Mouse (Mus musculus) heart, embryonic 16.5 days (tissue): ENCODE data around the gene Colgalt2. TPM values are rescaled to one million over a fixed set of nuclear protein-coding genes. Genes with fewer than 3 reads are reported as not detected.

Experiments
- ATAC-seq: fragments of 200-750 bp; cut with Nextera tagmentation; replicated peaks from 2 replicates; pipeline ENCODE4 v1.8.0; 2017; ENCODE audit warnings: moderate number of reproducible peaks; ENCODE audit not compliant: insufficient read depth, low FRiP score; ENCODE audit errors: extremely low read depth
- H3K27ac ChIP-seq: fragments of 300-500 bp; sonication (generic); 2 replicates; pipeline ENCODE4 v1.5.1; 2014; ENCODE audit warnings: mild to moderate bottlenecking, low read length, control low read depth, moderate library complexity
- H3K27me3 ChIP-seq: fragments of 300-500 bp; sonication (generic); 2 replicates; pipeline ENCODE4 v1.6.1; 2014; ENCODE audit warnings: low read length, mixed read lengths; ENCODE audit not compliant: control insufficient read depth, insufficient read depth
- H3K36me3 ChIP-seq: fragments of 300-500 bp; sonication (generic); 2 replicates; pipeline ENCODE4 v1.6.1; 2014; ENCODE audit not compliant: control insufficient read depth, insufficient read depth
- H3K4me1 ChIP-seq: fragments of 300-500 bp; sonication (generic); 2 replicates; pipeline ENCODE4 v1.6.1; 2014; ENCODE audit warnings: low read length, mixed read lengths; ENCODE audit not compliant: control insufficient read depth, insufficient read depth
- H3K4me2 ChIP-seq: fragments of 300-500 bp; sonication (generic); 2 replicates; pipeline ENCODE4 v1.6.1; 2014; ENCODE audit warnings: low read depth, mild to moderate bottlenecking, control low read depth, low read length
- H3K4me3 ChIP-seq: fragments of 300-500 bp; sonication (generic); 2 replicates; pipeline ENCODE4 v1.5.1; 2014; ENCODE audit warnings: mild to moderate bottlenecking, control low read depth, low read length
- H3K9ac ChIP-seq: fragments of 300-500 bp; sonication (generic); 2 replicates; pipeline ENCODE4 v1.6.1; 2014; ENCODE audit warnings: low read length, control low read depth
- H3K9me3 ChIP-seq: fragments of 300-500 bp; sonication (generic); replicated peaks from 2 replicates; pipeline ENCODE4 v1.6.1; 2016; ENCODE audit warnings: low read length; ENCODE audit not compliant: control insufficient read depth
- WGBS: fragments of 180-500 bp; shearing (Covaris S2); extraction: QIAGEN DNeasy Blood & Tissue Kit; methylation state at CpG from one replicate; pipeline ENCODE4 v1.1.7; 2014; 5-methylcytosine and 5-hydroxymethylcytosine counted together
- polyA plus RNA-seq: library from polyadenylated mRNA; unstranded; fragments of >200 nt; fragmentation: Nextera tagmentation; extraction: Ambion mirVana; gene quantifications from 2 replicates; pipeline ENCODE4 v1.2.1, GENCODE M21; 2015

Colgalt2 gene
- polyA plus RNA-seq, 1 experiment from 2014 or later = 2.0 TPM

DNA sequence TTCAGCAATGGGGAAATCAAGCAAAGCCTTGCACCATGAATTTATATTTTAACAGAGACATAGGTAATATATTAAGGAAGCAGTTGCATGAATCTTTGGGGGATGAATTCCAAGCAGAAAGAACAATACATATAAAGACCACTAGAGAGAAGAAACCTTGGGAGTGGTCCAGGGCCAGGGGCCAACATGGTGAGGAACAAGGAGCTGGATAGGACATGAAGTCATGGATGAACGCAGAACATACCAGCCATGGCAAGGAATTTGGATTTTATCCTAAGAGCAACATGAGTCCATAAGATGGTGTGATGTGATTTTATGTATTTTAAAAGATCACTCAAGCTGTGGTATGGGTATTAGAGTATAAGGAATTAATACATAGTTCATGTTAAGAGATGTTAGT lies 92.6 kb downstream of the Colgalt2 start:
- Histone ChIP-seq H3K4me2 (no peak overlapping the region), H3K27me3 (no peaks in the 10 kb centered on the region), H3K4me3 (no peak overlapping the region), H3K9ac (no peak overlapping the region), H3K27ac (no peak overlapping the region), H3K9me3 (no peaks in the 10 kb centered on the region), H3K36me3 (no peaks in the 10 kb centered on the region), H3K4me1 (peaks cover 1% of the 10 kb centered on the region; the same call in 1 of the 2 replicates)
- ATAC-seq = no peak
- WGBS = 81% methylated on average over 1 of the region's 1 CpGs

DNA sequence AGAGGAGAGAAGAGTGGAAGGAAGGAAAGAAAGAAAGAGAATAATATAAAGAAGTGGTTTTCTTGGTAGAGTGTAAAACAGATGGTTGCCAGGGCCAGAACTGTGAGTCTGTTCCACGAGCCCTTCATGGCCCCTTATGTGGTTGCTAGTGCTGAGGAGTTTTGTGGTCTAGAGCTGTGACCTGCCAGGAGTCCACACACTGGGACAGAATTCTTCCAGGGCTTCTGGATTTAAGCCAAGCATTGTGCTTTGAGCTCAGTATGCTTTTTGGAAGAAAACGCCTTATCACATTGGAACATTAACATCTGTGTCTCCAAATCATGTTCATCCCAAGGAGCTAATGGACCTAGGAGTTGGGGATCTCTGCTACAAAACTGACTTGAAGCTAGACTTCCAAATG lies 97.2 kb downstream of the Colgalt2 start:
- Histone ChIP-seq H3K27me3 (no peaks in the 10 kb centered on the region), H3K27ac (peak overlapping the region; percentile 9; the same call in 1 of the 2 replicates), H3K4me1 (peaks cover 4% of the 10 kb centered on the region; the same call in 1 of the 2 replicates), H3K9me3 (no peaks in the 10 kb centered on the region), H3K36me3 (no peaks in the 10 kb centered on the region), H3K4me2 (no peak overlapping the region), H3K9ac (no peak overlapping the region), H3K4me3 (no peak overlapping the region)
- ATAC-seq = no peak; the same call in 1 of the 2 replicates
- 53% methylated on average over 2 of the region's 2 CpGs for WGBS

DNA sequence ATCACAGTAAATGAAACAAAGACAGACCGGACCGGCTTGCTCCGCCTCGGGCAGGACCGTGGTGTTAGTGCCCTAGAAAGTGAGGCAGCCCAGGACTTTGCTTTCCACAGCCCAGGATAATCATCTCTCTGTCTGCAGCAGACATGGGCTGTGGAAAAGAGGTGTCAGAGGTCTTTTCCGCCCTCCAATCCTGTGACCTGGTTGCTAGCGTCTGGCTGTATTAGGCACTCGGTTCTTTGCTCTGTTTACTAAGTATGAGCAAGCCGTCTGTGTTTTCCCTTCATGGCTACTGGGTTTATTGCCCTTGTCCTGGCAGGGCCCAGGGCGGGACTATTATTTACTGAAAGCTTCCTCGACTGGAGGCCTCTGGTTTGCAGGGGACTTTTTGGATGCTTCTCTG lies 98.0 kb downstream of the Colgalt2 start:
- Histone ChIP-seq H3K27me3 (no peaks in the 10 kb centered on the region), H3K9ac (no peak overlapping the region), H3K36me3 (no peaks in the 10 kb centered on the region), H3K4me1 (peaks cover 4% of the 10 kb centered on the region; the same call in 1 of the 2 replicates), H3K4me3 (peak overlapping the region; percentile 13; the same call in 1 of the 2 replicates), H3K4me2 (peak overlapping the region; percentile 38), H3K27ac (peak overlapping the region; percentile 55), H3K9me3 (no peaks in the 10 kb centered on the region)
- ATAC-seq = no peak; the same call in 1 of the 2 replicates
- 43% methylated on average over 11 of the region's 11 CpGs for WGBS

DNA sequence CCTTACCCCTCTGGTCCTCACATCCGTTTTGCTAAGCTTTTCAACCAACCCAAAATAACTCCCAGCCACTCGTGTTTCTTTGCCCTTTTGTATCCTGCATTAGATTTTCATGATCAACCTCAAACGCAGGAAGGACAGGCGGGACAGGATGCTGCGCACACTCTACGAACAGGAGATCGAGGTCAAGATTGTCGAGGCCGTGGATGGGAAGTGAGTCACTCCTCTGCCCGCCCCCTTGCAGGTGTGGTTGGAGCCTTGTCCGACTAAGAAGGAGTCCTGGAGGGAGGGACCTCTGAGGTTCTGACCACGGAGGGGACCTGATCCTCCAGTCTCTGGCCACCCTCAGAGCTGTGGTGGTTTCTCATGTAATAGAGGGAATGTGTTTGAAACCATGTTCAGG lies 100.2 kb downstream of the Colgalt2 start:
- Histone ChIP-seq H3K4me2 (no peak overlapping the region), H3K36me3 (no peaks in the 10 kb centered on the region), H3K27ac (no peak overlapping the region), H3K4me3 (no peak overlapping the region), H3K4me1 (peaks cover 4% of the 10 kb centered on the region; the same call in 1 of the 2 replicates), H3K9ac (no peak overlapping the region), H3K9me3 (no peaks in the 10 kb centered on the region), H3K27me3 (no peaks in the 10 kb centered on the region)
- WGBS = 65% methylated on average over 12 of the region's 12 CpGs
- no peak for ATAC-seq

DNA sequence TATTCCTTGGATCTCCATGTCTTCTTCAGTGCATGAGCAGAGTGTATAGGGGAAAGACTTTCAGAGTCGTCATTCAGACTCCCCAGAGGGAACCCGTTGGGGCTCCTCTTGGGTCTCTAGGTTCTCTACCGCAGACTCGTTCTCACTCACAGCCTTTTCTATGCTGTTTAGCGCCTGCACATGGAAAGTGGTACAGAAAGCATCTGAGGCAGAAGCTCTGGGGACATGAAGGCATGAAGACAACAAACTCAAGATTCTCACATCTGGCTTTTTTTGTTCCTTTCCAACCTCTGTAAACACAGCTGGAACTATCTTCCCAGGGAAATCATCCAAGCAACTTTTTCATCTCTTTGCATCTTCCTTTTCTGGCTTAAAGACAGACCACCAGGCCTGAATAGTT lies 106.5 kb downstream of the Colgalt2 start:
- Histone ChIP-seq H3K36me3 (no peaks in the 10 kb centered on the region), H3K4me2 (no peak overlapping the region), H3K27me3 (no peaks in the 10 kb centered on the region), H3K4me1 (no peaks in the 10 kb centered on the region), H3K27ac (no peak overlapping the region), H3K9ac (no peak overlapping the region), H3K9me3 (no peaks in the 10 kb centered on the region), H3K4me3 (no peak overlapping the region)
- ATAC-seq = no peak
- 88% methylated on average over 5 of the region's 5 CpGs for WGBS

DNA sequence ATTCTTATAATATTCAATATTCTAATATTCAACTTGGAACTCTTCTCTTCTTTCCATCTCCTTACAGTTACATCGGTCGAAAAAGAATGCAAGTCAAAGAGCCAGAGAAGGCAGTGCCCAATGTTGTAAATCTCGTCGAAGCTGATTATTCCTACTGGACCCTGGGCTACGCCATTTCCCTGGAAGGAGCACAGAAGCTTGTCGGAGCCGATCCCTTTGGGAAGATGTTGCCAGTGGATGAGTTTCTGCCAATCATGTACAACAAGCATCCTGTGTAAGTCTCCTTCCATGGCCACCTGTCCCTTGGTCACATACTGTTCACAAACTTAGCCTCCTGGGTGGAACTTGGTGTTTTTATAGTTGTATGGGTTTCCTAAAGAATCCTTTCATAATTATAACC lies 107.1 kb downstream of the Colgalt2 start:
- H3K36me3 ChIP-seq = no peaks in the 10 kb centered on the region
- no peak overlapping the region for H3K4me2 ChIP-seq
- H3K4me3 ChIP-seq = no peak overlapping the region
- 91% methylated on average over 7 of the region's 7 CpGs for WGBS
- no peaks in the 10 kb centered on the region for H3K27me3 ChIP-seq
- no peaks in the 10 kb centered on the region for H3K4me1 ChIP-seq
- H3K27ac ChIP-seq = no peak overlapping the region
- H3K9ac ChIP-seq = no peak overlapping the region
- H3K9me3 ChIP-seq = no peaks in the 10 kb centered on the region
- no peak for ATAC-seq

DNA sequence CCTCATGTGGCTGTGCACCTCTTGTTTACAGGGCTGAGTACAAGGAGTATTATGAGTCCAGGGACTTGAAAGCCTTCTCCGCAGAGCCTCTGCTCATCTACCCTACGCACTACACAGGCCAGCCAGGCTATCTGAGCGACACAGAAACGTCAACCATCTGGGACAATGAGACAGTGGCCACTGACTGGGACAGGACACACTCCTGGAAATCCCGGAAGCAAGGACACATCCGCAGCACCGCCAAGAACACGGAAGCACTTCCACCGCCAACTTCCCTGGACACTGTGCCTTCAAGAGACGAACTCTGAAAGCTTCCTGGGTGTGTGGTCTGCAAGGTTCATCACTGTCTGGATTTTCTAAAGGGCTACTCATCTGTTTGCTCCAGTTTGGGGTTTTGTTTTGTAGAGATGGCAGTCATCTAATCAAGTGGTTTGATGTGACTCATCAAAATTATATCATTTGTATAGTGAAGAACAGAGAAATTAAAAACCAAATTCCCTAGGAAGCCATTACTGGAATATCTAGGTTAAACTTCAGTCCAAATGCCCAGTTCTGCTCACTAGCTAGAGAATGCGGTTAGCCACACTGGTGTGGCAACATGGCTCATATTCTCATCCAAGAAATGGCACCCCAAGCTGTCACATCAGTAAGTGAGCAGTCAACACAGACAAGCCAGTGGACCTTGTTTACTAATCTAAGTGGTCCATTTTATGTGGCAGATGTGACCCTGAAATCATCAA lies 109.0 kb downstream of the Colgalt2 start:
- Histone ChIP-seq H3K9ac (no peak overlapping the region), H3K27ac (no peak overlapping the region), H3K4me3 (no peak overlapping the region), H3K4me1 (no peaks in the 10 kb centered on the region), H3K36me3 (no peaks in the 10 kb centered on the region), H3K4me2 (no peak overlapping the region), H3K9me3 (no peaks in the 10 kb centered on the region), H3K27me3 (no peaks in the 10 kb centered on the region)
- no peak for ATAC-seq
- WGBS = 91% methylated on average over 11 of the region's 11 CpGs

DNA sequence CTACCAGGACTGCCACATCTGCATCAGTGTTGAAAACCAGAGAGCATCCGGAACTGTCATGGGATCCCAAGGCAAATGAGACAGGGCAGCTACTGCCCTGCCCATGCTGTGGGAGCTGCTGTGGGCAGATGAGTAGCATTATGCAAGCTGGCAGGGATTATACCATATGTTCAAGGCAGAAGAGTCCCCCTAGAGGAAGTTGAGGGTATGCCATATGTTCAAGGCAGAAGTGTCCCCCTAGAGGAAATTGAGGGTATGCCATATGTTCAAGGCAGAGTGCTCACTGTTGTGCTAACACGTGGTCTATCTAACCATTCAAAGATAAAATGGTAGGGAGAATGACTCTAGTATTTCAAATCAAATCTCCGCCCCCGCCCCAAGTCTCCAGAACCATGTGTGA lies 111.6 kb downstream of the Colgalt2 start:
- WGBS = 74% methylated on average over 4 of the region's 4 CpGs
- Histone ChIP-seq H3K4me2 (no peak overlapping the region), H3K4me1 (peaks cover 13% of the 10 kb centered on the region), H3K27me3 (no peaks in the 10 kb centered on the region), H3K9me3 (no peaks in the 10 kb centered on the region), H3K4me3 (no peak overlapping the region), H3K36me3 (no peaks in the 10 kb centered on the region), H3K27ac (no peak overlapping the region), H3K9ac (no peak overlapping the region)
- ATAC-seq = 0 out of 2 replicates have a peak, but pooled peaks have one; percentile 20

DNA sequence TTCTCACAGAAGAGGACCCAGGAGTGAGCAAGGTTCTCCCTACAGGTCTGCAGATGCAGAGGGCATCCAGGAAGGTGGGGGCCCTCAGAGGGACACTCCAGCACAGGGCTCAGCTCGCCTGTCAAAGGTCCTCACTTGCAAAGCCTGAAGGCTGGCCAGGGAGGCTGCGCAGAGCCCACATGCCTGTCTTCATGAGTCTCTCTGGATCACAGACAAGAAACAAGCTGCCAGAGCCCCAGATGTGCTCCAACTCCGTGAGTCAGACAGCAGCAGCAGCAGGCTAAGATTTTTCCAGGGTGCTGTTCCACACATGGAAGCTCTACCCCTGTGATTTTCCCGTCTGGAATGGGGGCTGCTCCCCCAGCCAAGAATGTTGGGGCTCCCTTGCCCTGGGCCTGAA lies 114.6 kb downstream of the Colgalt2 start:
- Histone ChIP-seq H3K9me3 (no peaks in the 10 kb centered on the region), H3K36me3 (peaks cover 13% of the 10 kb centered on the region), H3K4me1 (peaks cover 13% of the 10 kb centered on the region), H3K4me3 (no peak overlapping the region), H3K9ac (peak overlapping the region; percentile 44; the same call in 1 of the 2 replicates), H3K27ac (peak overlapping the region; percentile 69), H3K27me3 (no peaks in the 10 kb centered on the region), H3K4me2 (peak overlapping the region; percentile 47)
- 38% methylated on average over 4 of the region's 4 CpGs for WGBS
- ATAC-seq = no peak; the same call in 1 of the 2 replicates
